Mouse (Mus musculus) spleen, adult 2 months (tissue): Measurements from ENCODE around the gene Frmd6. TPM values are rescaled to one million over a fixed set of nuclear protein-coding genes. Genes with fewer than 3 reads are reported as not detected.

Source experiments
- DNase-seq, 2 experiments: peaks; one replicate each; pipeline versions ENCODE4 v3.0.0 to v3.0.0-alpha.2; 2012 to 2021; ENCODE audit warnings: low spot score in 2 of 2, low read depth in 1 of 2
- H3K27ac ChIP-seq: fragments of 200-500 bp; 2 replicates; pipeline ENCODE4 v1.5.1; 2012; ENCODE audit warnings: low read length, inconsistent platforms; ENCODE audit not compliant: insufficient read depth
- H3K27me3 ChIP-seq: fragments of 200-500 bp; 2 replicates; pipeline ENCODE4 v1.6.1; 2012; ENCODE audit warnings: mild to moderate bottlenecking, moderate library complexity, low read length, inconsistent platforms; ENCODE audit not compliant: control insufficient read depth, insufficient read depth
- H3K36me3 ChIP-seq: fragments of 200-500 bp; 2 replicates; pipeline ENCODE4 v1.6.1; 2012; ENCODE audit warnings: mild to moderate bottlenecking, low read length, inconsistent platforms; ENCODE audit not compliant: control insufficient read depth, insufficient read depth
- H3K4me1 ChIP-seq: fragments of 200-500 bp; 2 replicates; pipeline ENCODE4 v1.6.1; 2011; ENCODE audit warnings: inconsistent platforms; ENCODE audit not compliant: control insufficient read depth, insufficient read depth, insufficient read length
- H3K4me3 ChIP-seq: fragments of 200-500 bp; 2 replicates; pipeline ENCODE4 v1.5.1; 2011; ENCODE audit warnings: mild to moderate bottlenecking, inconsistent platforms; ENCODE audit not compliant: insufficient read depth, insufficient read length; ENCODE audit errors: extremely low read depth
- CTCF ChIP-seq: fragments of 200-500 bp; IDR thresholded peaks from 2 replicates; pipeline ENCODE4 v1.5.1; 2011; ENCODE audit warnings: mild to moderate bottlenecking, inconsistent platforms; ENCODE audit not compliant: insufficient read depth, insufficient read length, insufficient replicate concordance; ENCODE audit errors: extremely low read depth
- POLR2A ChIP-seq: fragments of 200-500 bp; IDR thresholded peaks from 2 replicates; pipeline ENCODE4 v1.6.1; 2011; ENCODE audit warnings: low read depth, low read length, inconsistent platforms
- WGBS: fragments of 180-500 bp; shearing (Covaris S2); methylation state at CpG from one replicate; pipeline ENCODE4 v1.1.7; 2018; 5-methylcytosine and 5-hydroxymethylcytosine counted together
- polyA plus RNA-seq: library from polyadenylated mRNA; depleted of rRNA; stranded (reverse); fragments of >200 nt; gene quantifications from 2 replicates; pipeline ENCODE4 v1.2.3, GENCODE M21; 2012

Frmd6 gene
- polyA plus RNA-seq, 1 experiment = 6.5 TPM

- Histone ChIP-seq H3K36me3 (no peaks in the 10 kb centered on the region), H3K27ac (no peak overlapping the region), H3K4me1 (no peaks in the 10 kb centered on the region), H3K27me3 (no peaks in the 10 kb centered on the region), H3K4me3 (no peak overlapping the region)
- no peak for DNase-seq
- TF ChIP-seq CTCF (no peak), POLR2A (no peak)
- 65% methylated on average over 9 of the region's 9 CpGs for WGBS
Observed at GRCm38 (mm10) chr12:70783049-70783448, 42.3 kb upstream of the Frmd6 start.

DNA sequence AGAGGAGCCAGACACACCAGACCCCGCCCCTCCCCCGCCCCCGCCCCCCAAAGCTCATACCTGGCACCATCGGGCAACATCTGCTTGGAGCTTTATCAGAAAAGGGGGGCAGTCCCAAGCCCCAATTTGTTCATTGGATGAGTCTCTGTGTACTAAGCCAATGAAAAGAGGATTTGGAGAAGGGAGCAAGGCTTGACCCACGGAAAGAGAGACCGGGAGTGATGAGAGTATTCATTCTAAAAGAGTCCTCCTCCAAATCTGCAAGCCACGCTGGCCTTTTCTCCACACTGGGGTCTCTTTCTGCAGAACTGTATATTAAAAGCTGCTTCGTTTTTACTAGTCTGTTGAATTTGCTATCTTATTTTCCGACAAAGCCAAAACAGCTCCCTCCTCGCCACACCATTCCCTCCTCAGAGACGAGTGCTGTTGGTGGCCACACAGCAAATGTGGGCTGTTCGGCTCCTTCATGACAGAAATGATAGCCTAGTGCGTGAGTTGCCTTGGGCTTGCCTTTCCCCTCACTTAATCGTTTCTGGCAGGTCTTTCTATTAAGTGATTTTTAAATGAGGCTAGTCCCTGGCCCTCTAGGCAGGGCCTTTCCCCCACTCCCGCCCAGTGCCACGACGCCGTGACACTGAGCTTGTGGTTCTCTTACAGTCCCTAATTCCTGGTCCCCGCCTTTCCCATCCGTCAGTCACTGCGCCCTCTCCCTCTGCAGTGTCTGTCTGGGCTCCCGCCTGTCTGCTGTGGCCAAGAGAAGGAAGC, 41.7 kb upstream of the Frmd6 start:
- Histone ChIP-seq H3K4me3 (no peak overlapping the region), H3K27me3 (no peaks in the 10 kb centered on the region), H3K4me1 (no peaks in the 10 kb centered on the region), H3K36me3 (no peaks in the 10 kb centered on the region), H3K27ac (no peak overlapping the region)
- TF ChIP-seq CTCF = no peak
- no peak for TF ChIP-seq POLR2A
- no peak for DNase-seq
- WGBS = 68% methylated on average over 22 of the region's 22 CpGs

- DNase-seq = no peak
- TF ChIP-seq CTCF (no peak), POLR2A (no peak)
- 68% methylated on average over 6 of the region's 6 CpGs for WGBS
- Histone ChIP-seq H3K4me1 (no peaks in the 10 kb centered on the region), H3K36me3 (no peaks in the 10 kb centered on the region), H3K4me3 (no peak overlapping the region), H3K27ac (no peak overlapping the region), H3K27me3 (no peaks in the 10 kb centered on the region)
Observed at GRCm38 (mm10) chr12:70784240-70784705, 41.0 kb upstream of the Frmd6 start.

DNA sequence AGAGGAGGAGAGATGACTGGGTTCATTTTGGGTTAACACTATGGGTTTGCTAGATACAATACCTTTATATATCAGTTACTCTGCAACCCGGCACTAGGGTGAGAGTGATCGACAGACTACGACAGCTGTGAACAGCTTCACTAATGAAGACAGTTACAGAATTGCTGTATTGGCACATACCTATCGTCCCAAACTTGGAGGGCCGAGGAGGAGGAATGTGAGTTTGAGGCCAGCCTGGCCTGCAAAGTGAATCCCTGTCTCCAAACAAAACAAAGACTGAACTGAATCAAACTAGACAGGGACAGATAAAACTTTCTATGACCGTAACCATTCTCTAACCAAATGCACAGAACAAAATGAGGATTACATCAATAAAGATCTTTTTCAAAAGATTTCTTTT, 36.0 kb upstream of the Frmd6 start:
- 91% methylated on average over 6 of the region's 6 CpGs for WGBS
- Histone ChIP-seq H3K27ac (no peak overlapping the region), H3K36me3 (no peaks in the 10 kb centered on the region), H3K4me3 (no peak overlapping the region), H3K27me3 (no peaks in the 10 kb centered on the region), H3K4me1 (no peaks in the 10 kb centered on the region)
- no peak for TF ChIP-seq POLR2A
- no peak for TF ChIP-seq CTCF
- no peak for DNase-seq

DNA sequence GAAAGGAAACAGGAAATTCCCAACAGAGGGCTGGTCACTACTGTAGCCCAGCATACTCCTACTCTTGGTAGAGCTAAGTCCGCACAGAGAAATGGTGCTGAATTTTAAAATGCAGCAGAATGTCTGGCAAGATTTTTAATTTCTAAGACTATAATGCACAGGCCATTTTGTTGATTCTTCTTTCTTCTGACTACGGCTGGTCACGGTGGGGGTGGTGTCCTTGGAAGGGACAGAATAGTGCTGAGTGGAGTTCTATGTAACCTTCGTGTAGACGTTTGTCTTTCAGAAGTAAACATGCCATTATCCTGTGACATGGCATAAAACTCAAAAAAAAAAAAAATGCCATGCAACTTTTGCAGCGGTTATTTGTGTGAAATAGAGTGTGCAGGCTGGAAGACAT, 32.0 kb upstream of the Frmd6 start:
- WGBS = 91% methylated on average over 6 of the region's 6 CpGs
- no peak for DNase-seq
- no peaks in the 10 kb centered on the region for H3K36me3 ChIP-seq
- H3K27ac ChIP-seq = no peak overlapping the region
- TF ChIP-seq CTCF = no peak
- no peak for TF ChIP-seq POLR2A
- H3K27me3 ChIP-seq = no peaks in the 10 kb centered on the region
- no peaks in the 10 kb centered on the region for H3K4me1 ChIP-seq
- no peak overlapping the region for H3K4me3 ChIP-seq

DNA sequence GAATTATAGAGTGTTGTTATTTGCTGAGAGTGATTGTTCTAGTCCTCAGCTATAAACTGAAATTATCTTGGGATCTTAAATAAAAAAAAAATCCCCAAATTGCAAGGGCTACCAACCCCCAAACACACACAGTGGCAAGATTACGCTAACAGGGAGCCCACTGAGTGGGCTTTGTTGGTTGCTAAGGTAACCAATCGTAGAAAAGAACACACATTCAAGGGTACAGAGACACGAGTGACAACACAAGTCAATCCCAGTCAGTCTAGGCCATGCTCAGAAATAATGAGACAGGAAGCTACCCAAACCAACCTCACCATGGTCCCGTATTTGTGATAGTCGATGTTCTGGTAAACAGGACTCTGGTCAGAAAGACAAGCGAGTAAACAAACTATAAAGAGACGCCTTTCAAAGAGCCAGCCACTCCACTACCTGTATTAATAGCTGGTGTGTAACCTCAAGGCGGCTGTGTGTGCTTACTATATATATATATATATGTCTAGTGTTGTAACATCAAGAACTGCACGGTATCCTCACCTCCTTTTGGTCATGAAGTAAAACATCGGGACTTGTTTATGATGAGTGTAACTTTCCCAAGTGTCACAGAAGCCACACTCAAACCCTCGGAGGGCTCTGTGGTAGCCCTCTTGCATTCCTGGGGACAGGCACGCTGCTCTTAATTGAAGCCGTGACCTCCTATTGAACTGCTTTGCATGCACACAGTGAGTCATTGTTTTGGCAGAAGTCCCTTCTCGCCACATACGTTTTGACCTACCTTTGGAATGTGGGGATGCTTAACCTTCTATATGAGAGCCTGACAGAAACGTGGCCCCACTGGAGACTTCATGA, 30.5 kb upstream of the Frmd6 start:
- Histone ChIP-seq H3K27ac (no peak overlapping the region), H3K36me3 (no peaks in the 10 kb centered on the region), H3K4me3 (no peak overlapping the region), H3K27me3 (no peaks in the 10 kb centered on the region), H3K4me1 (no peaks in the 10 kb centered on the region)
- TF ChIP-seq POLR2A (no peak), CTCF (no peak)
- DNase-seq = no peak
- WGBS = 88% methylated on average over 16 of the region's 16 CpGs

GRCm38 (mm10) chr12:70795389-70795711, 30.0 kb upstream of the Frmd6 start:
- Histone ChIP-seq H3K27ac (no peak overlapping the region), H3K36me3 (no peaks in the 10 kb centered on the region), H3K27me3 (no peaks in the 10 kb centered on the region), H3K4me3 (no peak overlapping the region), H3K4me1 (no peaks in the 10 kb centered on the region)
- WGBS = 91% methylated on average over 3 of the region's 3 CpGs
- DNase-seq = no peak
- no peak for TF ChIP-seq CTCF
- no peak for TF ChIP-seq POLR2A
